Mouse (Mus musculus): Measurements from ENCODE around the gene Prr14l. TPM values are rescaled to one million over a fixed set of nuclear protein-coding genes. Genes with fewer than 3 reads are reported as not detected.
"Not testable (repeated sequence)": the region's sequence is repeated elsewhere in the genome, so short reads cannot be mapped to it uniquely, and the experiment has no call there.

The Prr14l gene
- polyA plus RNA-seq, 1 experiment = 27.1 TPM

DNA sequence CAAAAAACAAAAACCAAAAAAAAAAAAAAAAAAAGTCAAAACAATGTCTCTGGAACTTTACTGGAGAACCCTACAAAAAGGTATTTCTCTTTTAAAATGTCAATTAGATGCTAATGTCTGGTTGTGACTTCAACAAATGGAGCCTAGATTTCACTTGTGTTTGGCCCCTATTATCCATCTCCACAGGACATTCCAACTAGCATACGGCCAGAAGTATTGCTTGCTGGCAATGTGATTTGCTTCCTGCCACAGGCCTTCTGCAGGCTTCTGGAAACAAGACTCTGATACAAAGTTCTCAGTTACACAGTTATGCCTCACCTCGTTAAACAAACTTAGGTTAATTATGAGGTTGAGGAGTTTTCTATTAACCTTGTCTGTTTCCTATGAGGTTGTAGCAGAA is 81.7 kb downstream of the Prr14l start:
- WGBS = 95% methylated on average over 2 of the region's 2 CpGs
- TF ChIP-seq CTCF (IDR thresholded peaks at IDR 0.05; ENCODE audit: borderline replicate concordance, control insufficient read depth, extremely low read depth, insufficient read depth, low read length, poor library complexity) = no peak
- TF ChIP-seq POLR2A (IDR thresholded peaks at IDR 0.05; ENCODE audit: control insufficient read depth, extremely low read depth, insufficient read depth, low read length, poor library complexity) = no peak
- Histone ChIP-seq H3K27ac (ENCODE audit: control insufficient read depth, insufficient read depth, low read length) (no peak overlapping the region), H3K27me3 (ENCODE audit: control insufficient read depth, insufficient read depth, low read length) (no peaks in the 10 kb centered on the region), H3K36me3 (ENCODE audit: control insufficient read depth, insufficient read depth, low read length) (no peaks in the 10 kb centered on the region), H3K4me3 (ENCODE audit: control insufficient read depth, insufficient read depth, low read length) (no peak overlapping the region), H3K4me1 (replicated peaks; ENCODE audit: control insufficient read depth, insufficient read depth, low read length) (0 out of 2 replicates have a peak, but pooled peaks cover 2% of the 10 kb centered on the region)
- no peak for DNase-seq

DNA sequence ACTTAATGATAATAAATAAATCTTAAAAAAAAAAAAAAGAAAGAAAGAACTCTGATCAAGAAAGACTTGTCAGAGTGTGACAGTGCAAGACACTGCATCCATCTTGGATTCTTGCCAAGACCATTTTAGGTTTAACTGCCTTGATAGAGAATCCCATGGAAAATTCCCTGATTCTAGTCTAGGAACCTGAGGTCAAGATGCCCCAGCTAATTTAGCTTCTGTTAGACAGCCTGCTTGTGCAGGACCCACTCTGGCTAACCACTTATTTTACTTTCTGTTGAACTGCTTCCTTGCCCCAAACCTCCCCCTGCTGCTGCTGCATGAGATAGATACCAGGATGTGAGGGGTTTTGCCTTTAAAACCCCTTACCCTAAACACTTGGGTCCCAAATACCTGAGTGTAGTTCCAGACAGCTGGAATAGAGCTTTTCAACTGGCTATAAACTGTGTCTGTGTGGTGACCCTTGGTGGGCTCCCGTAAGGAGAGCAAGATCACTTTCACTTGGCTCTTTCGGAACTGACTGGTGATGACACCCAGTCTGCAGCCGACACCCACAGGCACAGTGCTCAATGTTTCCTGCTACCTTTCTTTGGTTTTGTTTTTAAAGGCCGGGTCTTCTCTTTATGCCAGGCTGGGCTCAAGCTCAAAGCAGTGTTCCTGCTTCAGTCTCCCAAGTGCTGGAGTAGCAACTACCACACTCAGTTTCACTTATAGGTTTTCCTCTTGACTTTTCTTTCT is 86.3 kb downstream of the Prr14l start:
- H3K4me3 ChIP-seq (ENCODE audit: control insufficient read depth, insufficient read depth, low read length) = no peak overlapping the region
- no peak for TF ChIP-seq POLR2A (IDR thresholded peaks at IDR 0.05; ENCODE audit: control insufficient read depth, extremely low read depth, insufficient read depth, low read length, poor library complexity)
- no peak for TF ChIP-seq CTCF (IDR thresholded peaks at IDR 0.05; ENCODE audit: borderline replicate concordance, control insufficient read depth, extremely low read depth, insufficient read depth, low read length, poor library complexity)
- no peaks in the 10 kb centered on the region for H3K36me3 ChIP-seq (ENCODE audit: control insufficient read depth, insufficient read depth, low read length)
- no peak for DNase-seq
- 88% methylated on average over 4 of the region's 4 CpGs for WGBS
- 0 out of 2 replicates have a peak, but pooled peaks cover 2% of the 10 kb centered on the region for H3K4me1 ChIP-seq (replicated peaks; ENCODE audit: control insufficient read depth, insufficient read depth, low read length)
- no peak overlapping the region for H3K27ac ChIP-seq (ENCODE audit: control insufficient read depth, insufficient read depth, low read length)
- H3K27me3 ChIP-seq (ENCODE audit: control insufficient read depth, insufficient read depth, low read length) = no peaks in the 10 kb centered on the region

DNA sequence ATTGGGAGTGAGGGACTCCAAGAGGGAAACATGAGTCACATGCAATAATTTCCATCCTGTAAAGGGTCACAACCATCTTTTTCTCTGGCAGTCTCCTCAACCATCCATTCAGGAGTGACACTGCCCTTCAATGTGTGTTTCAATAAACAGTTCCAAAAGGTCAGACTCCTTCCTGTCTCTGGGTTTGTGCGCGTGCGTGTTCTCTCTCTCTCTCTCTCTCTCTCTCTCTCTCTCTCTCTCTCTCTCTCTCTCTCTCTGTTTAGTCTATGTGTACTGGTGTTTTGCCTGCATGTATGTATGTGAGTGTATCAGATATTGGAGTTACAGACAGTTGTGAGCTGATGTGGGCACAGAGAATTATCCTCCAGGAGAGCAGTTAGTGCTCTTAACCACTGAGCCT is 87.1 kb downstream of the Prr14l start:
- Histone ChIP-seq H3K4me1 (replicated peaks; ENCODE audit: control insufficient read depth, insufficient read depth, low read length) (0 out of 2 replicates have a peak, but pooled peaks cover 2% of the 10 kb centered on the region), H3K27me3 (ENCODE audit: control insufficient read depth, insufficient read depth, low read length) (no peaks in the 10 kb centered on the region), H3K4me3 (ENCODE audit: control insufficient read depth, insufficient read depth, low read length) (no peak overlapping the region), H3K36me3 (ENCODE audit: control insufficient read depth, insufficient read depth, low read length) (no peaks in the 10 kb centered on the region), H3K27ac (ENCODE audit: control insufficient read depth, insufficient read depth, low read length) (no peak overlapping the region)
- no peak for TF ChIP-seq POLR2A (IDR thresholded peaks at IDR 0.05; ENCODE audit: control insufficient read depth, extremely low read depth, insufficient read depth, low read length, poor library complexity)
- TF ChIP-seq CTCF (IDR thresholded peaks at IDR 0.05; ENCODE audit: borderline replicate concordance, control insufficient read depth, extremely low read depth, insufficient read depth, low read length, poor library complexity) = no peak
- WGBS = 88% methylated on average over 3 of the region's 3 CpGs
- DNase-seq = no peak

DNA sequence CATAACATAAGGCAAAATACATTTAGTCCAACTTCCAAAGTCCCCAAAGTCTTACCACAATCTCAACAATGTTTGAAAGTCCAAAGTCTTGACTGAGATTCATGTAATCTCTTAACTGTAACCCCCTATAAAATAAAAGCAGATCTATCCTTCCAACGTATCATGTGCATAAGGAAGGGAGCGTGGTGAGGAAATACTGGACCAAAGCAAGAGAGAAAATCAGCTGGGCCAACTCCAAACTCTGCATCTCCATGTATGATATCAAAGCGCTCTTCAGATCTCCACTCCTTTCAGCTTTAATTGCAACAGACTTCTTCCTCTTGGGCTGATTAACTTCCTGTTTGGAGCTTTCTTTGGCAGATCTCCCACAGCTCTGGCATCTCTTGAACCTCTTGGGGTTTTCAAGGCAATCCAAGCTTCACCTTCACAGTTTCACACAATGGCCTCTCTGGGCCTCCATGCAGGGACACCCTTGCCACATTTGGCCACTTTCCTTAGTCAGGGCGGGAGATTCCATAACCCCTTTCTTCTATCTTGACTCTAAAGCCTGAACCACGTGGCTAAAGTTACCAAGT is 92.4 kb downstream of the Prr14l start:
- TF ChIP-seq POLR2A (IDR thresholded peaks at IDR 0.05; ENCODE audit: control insufficient read depth, extremely low read depth, insufficient read depth, low read length, poor library complexity) (no peak), CTCF (IDR thresholded peaks at IDR 0.05; ENCODE audit: borderline replicate concordance, control insufficient read depth, extremely low read depth, insufficient read depth, low read length, poor library complexity) (no peak)
- Histone ChIP-seq H3K27me3 (ENCODE audit: control insufficient read depth, insufficient read depth, low read length) (no peaks in the 10 kb centered on the region), H3K4me3 (ENCODE audit: control insufficient read depth, insufficient read depth, low read length) (no peak overlapping the region), H3K4me1 (replicated peaks; ENCODE audit: control insufficient read depth, insufficient read depth, low read length) (no peaks in the 10 kb centered on the region), H3K27ac (ENCODE audit: control insufficient read depth, insufficient read depth, low read length) (no peak overlapping the region), H3K36me3 (ENCODE audit: control insufficient read depth, insufficient read depth, low read length) (no peaks in the 10 kb centered on the region)
- WGBS = 59% methylated on average over 5 of the region's 5 CpGs
- no peak for DNase-seq

DNA sequence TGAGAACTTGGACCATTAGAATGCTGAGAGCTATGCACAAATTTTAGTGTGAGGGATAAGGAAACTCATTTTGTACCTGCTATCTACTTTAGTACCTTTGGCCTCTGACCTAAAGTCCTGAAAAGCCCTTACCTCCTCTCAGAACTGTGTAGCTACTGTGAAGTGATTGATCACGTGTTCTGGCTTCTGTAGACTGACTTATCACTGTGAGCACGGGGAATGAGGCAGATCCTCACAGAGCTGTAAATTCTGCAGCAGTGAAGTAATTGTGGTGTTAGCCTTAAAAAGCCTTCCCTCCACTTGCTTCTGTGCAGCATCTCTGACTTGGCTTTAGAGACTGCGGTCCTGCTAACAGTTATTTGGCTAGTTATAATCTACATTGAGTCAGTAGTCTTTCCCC is 93.3 kb downstream of the Prr14l start:
- Histone ChIP-seq H3K27ac (ENCODE audit: control insufficient read depth, insufficient read depth, low read length) (no peak overlapping the region), H3K27me3 (ENCODE audit: control insufficient read depth, insufficient read depth, low read length) (no peaks in the 10 kb centered on the region), H3K36me3 (ENCODE audit: control insufficient read depth, insufficient read depth, low read length) (no peaks in the 10 kb centered on the region), H3K4me3 (ENCODE audit: control insufficient read depth, insufficient read depth, low read length) (no peak overlapping the region), H3K4me1 (replicated peaks; ENCODE audit: control insufficient read depth, insufficient read depth, low read length) (no peaks in the 10 kb centered on the region)
- no peak for TF ChIP-seq POLR2A (IDR thresholded peaks at IDR 0.05; ENCODE audit: control insufficient read depth, extremely low read depth, insufficient read depth, low read length, poor library complexity)
- TF ChIP-seq CTCF (IDR thresholded peaks at IDR 0.05; ENCODE audit: borderline replicate concordance, control insufficient read depth, extremely low read depth, insufficient read depth, low read length, poor library complexity) = no peak
- 96% methylated on average over 3 of the region's 3 CpGs for WGBS
- no peak for DNase-seq

DNA sequence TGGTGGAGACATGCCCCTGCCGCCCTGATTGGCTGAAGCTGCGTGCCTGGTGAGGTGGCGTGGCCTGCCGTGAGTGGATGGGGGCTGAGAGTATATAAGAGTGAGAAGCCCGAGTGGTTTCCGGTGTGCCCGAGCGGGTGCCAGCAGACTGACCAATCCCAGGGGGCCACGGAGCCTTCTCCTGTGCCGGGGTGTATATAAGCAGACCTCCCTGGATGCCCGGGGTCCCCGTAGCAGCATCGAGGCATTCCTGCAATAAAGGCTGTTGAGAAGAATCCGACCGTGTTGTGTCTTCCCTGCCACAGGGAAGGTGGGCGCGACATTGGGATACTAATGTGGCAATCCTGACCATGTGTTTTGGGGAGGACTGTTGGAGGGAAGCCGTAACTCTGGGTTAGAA is 93.7 kb downstream of the Prr14l start:
- not testable (repeated sequence) for H3K27me3 ChIP-seq (ENCODE audit: control insufficient read depth, insufficient read depth, low read length); DNase-seq; H3K36me3 ChIP-seq (ENCODE audit: control insufficient read depth, insufficient read depth, low read length); H3K4me3 ChIP-seq (ENCODE audit: control insufficient read depth, insufficient read depth, low read length); H3K4me1 ChIP-seq (replicated peaks; ENCODE audit: control insufficient read depth, insufficient read depth, low read length); H3K27ac ChIP-seq (ENCODE audit: control insufficient read depth, insufficient read depth, low read length)
- WGBS = 97% methylated on average over 18 of the region's 18 CpGs

DNA sequence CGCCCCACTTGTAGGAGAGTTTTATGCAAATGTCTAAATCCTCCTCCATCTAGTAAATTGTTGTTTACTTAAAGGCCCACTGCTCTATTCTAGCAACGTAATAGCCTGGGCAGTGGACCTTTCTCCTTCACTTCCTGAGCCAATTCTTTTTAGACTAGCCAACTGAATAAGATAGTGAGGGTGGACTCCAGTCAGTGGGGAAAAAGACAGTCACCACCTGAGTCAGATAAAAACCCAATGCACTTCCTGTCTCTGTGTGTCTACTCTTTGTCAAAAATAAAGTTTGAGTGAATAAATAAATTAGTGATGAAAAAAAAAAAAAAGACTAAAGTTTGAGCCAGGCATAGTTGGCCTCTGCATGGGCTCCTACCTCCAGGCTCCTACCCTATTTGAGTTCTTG is 94.4 kb downstream of the Prr14l start:
- 85% methylated on average over 2 of the region's 2 CpGs for WGBS
- DNase-seq = no peak
- H3K27me3 ChIP-seq (ENCODE audit: control insufficient read depth, insufficient read depth, low read length) = no peaks in the 10 kb centered on the region
- H3K36me3 ChIP-seq (ENCODE audit: control insufficient read depth, insufficient read depth, low read length) = no peaks in the 10 kb centered on the region
- no peak overlapping the region for H3K27ac ChIP-seq (ENCODE audit: control insufficient read depth, insufficient read depth, low read length)
- no peak overlapping the region for H3K4me3 ChIP-seq (ENCODE audit: control insufficient read depth, insufficient read depth, low read length)
- no peaks in the 10 kb centered on the region for H3K4me1 ChIP-seq (replicated peaks; ENCODE audit: control insufficient read depth, insufficient read depth, low read length)
- TF ChIP-seq POLR2A (IDR thresholded peaks at IDR 0.05; ENCODE audit: control insufficient read depth, extremely low read depth, insufficient read depth, low read length, poor library complexity) = no peak
- TF ChIP-seq CTCF (IDR thresholded peaks at IDR 0.05; ENCODE audit: borderline replicate concordance, control insufficient read depth, extremely low read depth, insufficient read depth, low read length, poor library complexity) = no peak
